Mouse (Mus musculus) ovary, adult 2 months (tissue): ENCODE data around the gene Ly6f. TPM values are rescaled to one million over a fixed set of nuclear protein-coding genes. Genes with fewer than 3 reads are reported as not detected.

Experiments
- polyA plus RNA-seq: library from polyadenylated mRNA; depleted of rRNA; stranded (reverse); fragments of >200 nt; gene quantifications from 2 replicates; pipeline ENCODE4 v1.2.3, GENCODE M21; 2012; rRNA removed

Gene Ly6f
- polyA plus RNA-seq, result 0.60 and 1.1 TPM in 2 replicates

DNA sequence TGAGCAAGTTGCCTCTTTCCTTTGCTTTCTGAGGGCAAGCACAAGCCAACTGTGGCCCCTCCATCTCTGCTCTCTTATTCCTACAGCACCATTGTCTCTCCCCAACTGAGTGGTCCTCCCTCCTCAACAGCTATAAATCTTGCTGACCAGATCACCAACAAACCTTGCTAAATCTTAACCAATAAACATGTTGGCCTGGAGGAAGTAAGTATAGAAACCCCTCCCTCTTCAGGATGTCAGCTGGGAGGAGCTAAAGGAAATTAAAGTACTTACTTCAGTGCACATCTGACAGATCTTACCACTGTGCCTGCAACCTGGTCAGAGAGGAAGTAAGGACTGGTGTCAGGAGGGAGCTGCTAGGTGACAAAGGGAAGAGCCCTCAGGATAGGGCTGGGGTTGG lies at the start of gene Ly6f:
Ly6f (plus strand) TSS at position 301 of the 400 bp plus-strand sequence.

Other genes with a start within 250 kb of the Ly6f start
- 141 and 157 TPM in 2 replicates for gene Ly6c1, start 219.6 kb upstream of the Ly6f start, polyA plus RNA-seq
- 3.6 and 8.5 TPM in 2 replicates for gene Ly6c2, start 156.5 kb upstream of the Ly6f start, polyA plus RNA-seq
- gene Ly6g, start 113.2 kb upstream of the Ly6f start, polyA plus RNA-seq, result 0.52 and 0.58 TPM in 2 replicates
- 0.10 and 0.21 TPM in 2 replicates for gene BC025446, start 52.0 kb upstream of the Ly6f start, polyA plus RNA-seq